Mouse (Mus musculus): ENCODE results near the gene Nt5dc2.

Nt5dc2 gene

GRCm38 (mm10) chr14:31169508-31169907, 38.7 kb downstream of the Nt5dc2 start:
- DNase-seq = no peak

- DNase-seq = no peak
Measured at GRCm38 (mm10) chr14:31170963-31171362, 40.1 kb downstream of the Nt5dc2 start.

GRCm38 (mm10) chr14:31171386-31171785, 40.5 kb downstream of the Nt5dc2 start:
- DNase-seq = no peak

- no peak for DNase-seq
Measured at GRCm38 (mm10) chr14:31171821-31172220, 41.0 kb downstream of the Nt5dc2 start.

- no peak for DNase-seq
Measured at GRCm38 (mm10) chr14:31172781-31173455, 42.1 kb downstream of the Nt5dc2 start.

- no peak for DNase-seq
Measured at GRCm38 (mm10) chr14:31173537-31173936, 42.7 kb downstream of the Nt5dc2 start.

GRCm38 (mm10) chr14:31177287-31177686, 46.4 kb downstream of the Nt5dc2 start:
- no peak for DNase-seq

- no peak for DNase-seq
Measured at GRCm38 (mm10) chr14:31177715-31178114, 46.9 kb downstream of the Nt5dc2 start.

- DNase-seq = no peak
Measured at GRCm38 (mm10) chr14:31179677-31180365, 49.0 kb downstream of the Nt5dc2 start.

- no peak for DNase-seq
Measured at GRCm38 (mm10) chr14:31181512-31181911, 50.7 kb downstream of the Nt5dc2 start.

GRCm38 (mm10) chr14:31182786-31183290, 52.0 kb downstream of the Nt5dc2 start:
- DNase-seq = no peak

- DNase-seq = no peak
Measured at GRCm38 (mm10) chr14:31183541-31183940, 52.7 kb downstream of the Nt5dc2 start.

- DNase-seq = no peak
Measured at GRCm38 (mm10) chr14:31184195-31184594, 53.3 kb downstream of the Nt5dc2 start.

- no peak for DNase-seq
Measured at GRCm38 (mm10) chr14:31186656-31187055, 55.8 kb downstream of the Nt5dc2 start.

Measured in thymus, postnatal 14 days (tissue).